Mouse (Mus musculus): ENCODE results near the gene Ppp1cc. TPM values are rescaled to one million over a fixed set of nuclear protein-coding genes. Genes with fewer than 3 reads are reported as not detected.

Gene Ppp1cc
- polyA plus RNA-seq, 1 experiment from 2014 or later = 311 TPM

DNA sequence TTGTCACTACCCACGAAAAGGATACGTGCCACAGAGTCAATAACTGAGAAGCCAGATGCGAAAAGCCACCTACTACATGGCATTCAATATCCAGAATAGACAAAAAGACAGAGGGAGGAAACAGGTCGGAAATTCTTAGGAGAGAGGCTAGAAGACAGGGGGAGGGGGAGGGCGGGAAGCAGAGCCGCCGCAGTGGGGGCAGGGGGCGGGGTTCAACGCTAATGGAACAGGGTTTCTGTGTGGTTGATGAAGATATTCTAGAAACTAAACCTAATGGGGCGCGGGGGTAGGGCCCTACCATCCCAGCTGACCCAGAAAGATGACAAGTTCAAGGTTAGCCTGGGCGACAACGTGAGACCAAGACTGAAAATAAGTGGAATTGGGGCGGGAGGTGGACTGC is 4.1 kb upstream of the Ppp1cc start:
- peak; percentile 42 for DNase-seq (ENCODE audit: low spot score)
- no peak for ATAC-seq (replicated peaks; ENCODE audit: insufficient number of reproducible peaks, low FRiP score, low TSS enrichment, low read depth)

DNA sequence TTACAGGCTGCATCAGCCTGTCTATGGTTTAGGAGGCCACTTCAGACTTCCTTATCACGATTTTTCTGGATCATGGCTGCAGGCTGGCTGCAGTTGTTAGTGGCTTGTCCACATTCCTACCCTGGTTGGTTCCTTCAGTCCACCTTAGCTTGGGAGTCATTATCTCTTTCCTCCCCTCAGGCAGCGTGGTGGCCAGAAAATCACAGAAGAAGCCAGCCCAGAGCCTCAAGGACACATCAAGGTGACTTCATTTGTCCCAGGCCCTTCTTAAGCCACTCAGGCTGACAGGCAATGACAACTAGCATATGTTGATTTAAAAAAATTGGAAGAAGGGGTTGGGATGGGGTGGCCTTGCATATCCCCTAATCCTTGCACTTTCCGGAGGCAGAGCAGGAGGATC is 3.3 kb upstream of the Ppp1cc start:
- no peak overlapping the region for H3K4me2 ChIP-seq (ENCODE audit: low read depth, low read length)
- ATAC-seq (replicated peaks; ENCODE audit: insufficient number of reproducible peaks, low FRiP score, low TSS enrichment, low read depth) (no peak), DNase-seq (ENCODE audit: low spot score) (no peak)
- H3K9me3 ChIP-seq (replicated peaks; ENCODE audit: control insufficient read depth, low read length) = no peaks in the 10 kb centered on the region
- no peak overlapping the region for H3K27ac ChIP-seq (replicated peaks; ENCODE audit: low read depth, low read length)
- H3K4me3 ChIP-seq (ENCODE audit: low read depth, low read length) = no peak overlapping the region
- no peak overlapping the region for H3K9ac ChIP-seq (replicated peaks; ENCODE audit: low read length)
- 67% methylated on average over 3 of the region's 3 CpGs for WGBS
- H3K27me3 ChIP-seq (ENCODE audit: control insufficient read depth, insufficient read depth, low read length) = no peaks in the 10 kb centered on the region
- H3K4me1 ChIP-seq (ENCODE audit: control insufficient read depth, insufficient read depth, low read length) = no peaks in the 10 kb centered on the region
- no peaks in the 10 kb centered on the region for H3K36me3 ChIP-seq (replicated peaks; ENCODE audit: control insufficient read depth, insufficient read depth, low read depth, low read length)

More for the DNA sequence above, 4.1 kb upstream of the Ppp1cc start:
- Histone ChIP-seq H3K4me3 (ENCODE audit: low read depth, low read length) (no peak overlapping the region), H3K4me2 (ENCODE audit: low read depth, low read length) (no peak overlapping the region), H3K9me3 (replicated peaks; ENCODE audit: control insufficient read depth, low read length) (no peaks in the 10 kb centered on the region), H3K9ac (replicated peaks; ENCODE audit: low read length) (no peak overlapping the region), H3K27me3 (ENCODE audit: control insufficient read depth, insufficient read depth, low read length) (no peaks in the 10 kb centered on the region), H3K36me3 (replicated peaks; ENCODE audit: control insufficient read depth, insufficient read depth, low read depth, low read length) (no peaks in the 10 kb centered on the region), H3K4me1 (ENCODE audit: control insufficient read depth, insufficient read depth, low read length) (no peaks in the 10 kb centered on the region), H3K27ac (replicated peaks; ENCODE audit: low read depth, low read length) (no peak overlapping the region)
- 32% methylated on average over 11 of the region's 14 CpGs for WGBS

DNA sequence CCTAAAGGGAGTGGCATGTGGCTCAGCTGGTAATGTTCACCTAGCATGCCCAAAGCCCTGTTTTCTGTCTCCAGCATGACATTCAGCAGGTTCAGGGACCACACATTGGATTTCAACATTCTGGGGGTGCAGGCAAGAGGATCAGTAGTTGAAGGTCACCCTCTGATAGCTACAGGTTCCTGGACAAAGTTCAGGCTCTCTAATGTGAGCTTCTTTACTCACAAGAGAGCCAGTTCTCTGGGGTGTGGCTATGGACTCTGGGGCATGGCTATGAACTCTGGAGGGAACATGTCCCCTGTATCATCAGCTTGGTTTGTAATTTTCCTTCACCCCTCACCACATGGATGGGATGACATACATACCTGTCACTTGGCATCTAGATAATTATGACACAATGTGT is 2.5 kb upstream of the Ppp1cc start:
- Histone ChIP-seq H3K4me1 (ENCODE audit: control insufficient read depth, insufficient read depth, low read length) (no peaks in the 10 kb centered on the region), H3K9ac (replicated peaks; ENCODE audit: low read length) (no peak overlapping the region), H3K4me2 (ENCODE audit: low read depth, low read length) (no peak overlapping the region), H3K36me3 (replicated peaks; ENCODE audit: control insufficient read depth, insufficient read depth, low read depth, low read length) (no peaks in the 10 kb centered on the region), H3K9me3 (replicated peaks; ENCODE audit: control insufficient read depth, low read length) (no peaks in the 10 kb centered on the region), H3K27ac (replicated peaks; ENCODE audit: low read depth, low read length) (no peak overlapping the region), H3K4me3 (ENCODE audit: low read depth, low read length) (no peak overlapping the region), H3K27me3 (ENCODE audit: control insufficient read depth, insufficient read depth, low read length) (no peaks in the 10 kb centered on the region)
- ATAC-seq (replicated peaks; ENCODE audit: insufficient number of reproducible peaks, low FRiP score, low TSS enrichment, low read depth) (no peak), DNase-seq (ENCODE audit: low spot score) (no peak)

DNA sequence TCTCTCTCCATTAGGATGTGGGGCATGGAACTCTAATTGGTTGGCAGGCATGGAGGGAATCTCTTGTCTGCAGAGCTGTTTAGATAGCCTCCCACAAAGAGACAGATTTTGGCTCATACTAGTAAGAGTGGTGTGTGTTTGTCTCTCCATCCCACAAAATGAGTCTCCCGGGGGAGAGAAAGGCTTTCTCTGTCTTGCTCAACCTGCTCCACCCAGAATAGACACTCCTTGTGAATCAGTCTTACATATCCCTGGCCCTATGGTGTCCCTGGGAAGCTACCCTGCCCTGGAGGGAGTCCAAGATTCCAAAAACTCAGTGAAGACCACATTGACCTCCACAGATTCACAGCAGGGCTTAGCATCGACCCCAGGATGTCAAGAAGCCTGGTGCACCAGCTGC is 1.6 kb upstream of the Ppp1cc start:
- H3K36me3 ChIP-seq (replicated peaks; ENCODE audit: control insufficient read depth, insufficient read depth, low read depth, low read length) = no peaks in the 10 kb centered on the region; the same call in 1 of the 2 replicates
- 76% methylated on average over 2 of the region's 2 CpGs for WGBS
- no peak overlapping the region for H3K4me2 ChIP-seq (ENCODE audit: low read depth, low read length)
- no peaks in the 10 kb centered on the region for H3K27me3 ChIP-seq (ENCODE audit: control insufficient read depth, insufficient read depth, low read length)
- no peaks in the 10 kb centered on the region for H3K9me3 ChIP-seq (replicated peaks; ENCODE audit: control insufficient read depth, low read length)
- ATAC-seq (replicated peaks; ENCODE audit: insufficient number of reproducible peaks, low FRiP score, low TSS enrichment, low read depth) = no peak
- DNase-seq (ENCODE audit: low spot score) = no peak
- H3K4me3 ChIP-seq (ENCODE audit: low read depth, low read length) = no peak overlapping the region
- no peak overlapping the region for H3K27ac ChIP-seq (replicated peaks; ENCODE audit: low read depth, low read length)
- H3K9ac ChIP-seq (replicated peaks; ENCODE audit: low read length) = no peak overlapping the region
- peaks cover under 1% of the 10 kb centered on the region; the same call in 1 of the 2 replicates for H3K4me1 ChIP-seq (ENCODE audit: control insufficient read depth, insufficient read depth, low read length)

DNA sequence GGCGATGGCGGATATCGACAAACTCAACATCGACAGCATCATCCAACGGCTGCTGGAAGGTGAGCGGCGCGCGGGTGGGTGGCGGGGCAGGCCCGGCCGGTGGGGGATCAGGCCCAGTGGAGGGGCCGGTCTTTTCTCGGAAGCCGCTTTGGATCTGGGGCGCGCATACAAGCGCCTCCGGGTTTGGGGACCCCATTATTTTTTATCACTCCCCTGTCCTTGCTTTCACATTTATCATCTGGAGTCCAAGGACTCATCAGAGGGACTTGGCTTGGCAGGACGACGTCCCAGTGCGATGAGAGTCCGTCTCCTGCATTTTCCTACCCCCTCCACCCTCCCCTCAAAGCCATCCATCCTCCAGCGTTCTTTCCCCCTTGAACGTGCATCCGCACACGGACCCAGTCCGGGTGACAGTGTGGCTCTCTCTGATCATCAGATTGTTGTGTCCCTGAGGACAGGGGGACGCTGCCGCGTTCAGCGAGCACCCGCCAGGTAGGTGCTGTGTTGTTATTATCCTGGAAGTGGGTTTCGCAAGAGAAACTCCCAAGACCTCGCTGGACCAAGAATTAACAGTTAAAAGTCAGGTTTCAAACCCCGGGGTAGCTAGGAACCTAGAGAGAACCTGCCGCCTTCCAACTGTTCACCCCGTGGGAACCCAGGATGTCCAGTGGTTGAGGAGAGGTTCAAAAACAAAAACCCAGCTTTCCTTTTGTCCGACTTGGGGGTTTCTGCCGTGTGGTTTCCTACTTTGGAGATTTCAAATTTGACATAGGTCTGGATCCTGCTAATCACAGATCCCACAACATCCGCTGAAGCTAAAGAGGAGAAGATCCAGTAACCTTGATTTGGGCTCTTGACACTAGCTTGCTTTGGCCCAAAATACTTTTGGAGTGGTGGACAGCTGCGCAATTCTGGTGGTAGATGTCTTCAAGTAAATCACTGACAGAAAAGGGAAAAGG is 758 bp downstream of the Ppp1cc start:
- H3K27ac ChIP-seq (replicated peaks; ENCODE audit: low read depth, low read length) = peak overlapping the region; percentile 64
- H3K36me3 ChIP-seq (replicated peaks; ENCODE audit: control insufficient read depth, insufficient read depth, low read depth, low read length) = no peaks in the 10 kb centered on the region; the same call in 1 of the 2 replicates
- DNase-seq (ENCODE audit: low spot score) (no peak), ATAC-seq (replicated peaks; ENCODE audit: insufficient number of reproducible peaks, low FRiP score, low TSS enrichment, low read depth) (peak; percentile 6; the same call in 1 of the 2 replicates)
- H3K4me1 ChIP-seq (ENCODE audit: control insufficient read depth, insufficient read depth, low read length) = peaks cover 3% of the 10 kb centered on the region; the same call in 1 of the 2 replicates
- H3K4me2 ChIP-seq (ENCODE audit: low read depth, low read length) = peak overlapping the region; percentile 42
- no peaks in the 10 kb centered on the region for H3K27me3 ChIP-seq (ENCODE audit: control insufficient read depth, insufficient read depth, low read length)
- H3K9ac ChIP-seq (replicated peaks; ENCODE audit: low read length) = peak overlapping the region; percentile 96
- H3K9me3 ChIP-seq (replicated peaks; ENCODE audit: control insufficient read depth, low read length) = no peaks in the 10 kb centered on the region
- WGBS = 3% methylated on average over 39 of the region's 42 CpGs
- H3K4me3 ChIP-seq (ENCODE audit: low read depth, low read length) = peak overlapping the region; percentile 96

DNA sequence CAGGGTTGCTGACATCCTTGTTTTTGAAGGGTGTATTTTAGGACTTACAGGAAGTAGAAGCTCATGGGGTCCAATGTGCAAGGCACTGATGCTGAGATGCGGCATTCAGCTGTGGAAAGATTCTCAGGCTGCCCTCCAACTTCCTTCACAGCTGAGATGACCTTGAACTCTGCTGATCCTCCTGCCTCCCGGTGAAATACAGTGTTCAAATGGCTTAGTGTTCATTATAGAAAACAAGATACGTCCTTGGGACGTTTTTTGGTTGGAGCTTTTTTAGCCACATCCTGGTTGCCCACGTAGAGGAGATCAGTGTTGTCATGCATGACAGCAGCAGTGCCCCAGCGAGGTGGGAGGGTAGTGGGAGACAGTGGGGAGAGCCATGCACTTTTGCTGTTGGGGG is 5.1 kb downstream of the Ppp1cc start:
- Histone ChIP-seq H3K4me2 (ENCODE audit: low read depth, low read length) (no peak overlapping the region), H3K9me3 (replicated peaks; ENCODE audit: control insufficient read depth, low read length) (no peaks in the 10 kb centered on the region), H3K4me3 (ENCODE audit: low read depth, low read length) (no peak overlapping the region), H3K27me3 (ENCODE audit: control insufficient read depth, insufficient read depth, low read length) (no peaks in the 10 kb centered on the region), H3K9ac (replicated peaks; ENCODE audit: low read length) (no peak overlapping the region), H3K27ac (replicated peaks; ENCODE audit: low read depth, low read length) (no peak overlapping the region), H3K4me1 (ENCODE audit: control insufficient read depth, insufficient read depth, low read length) (peaks cover 7% of the 10 kb centered on the region), H3K36me3 (replicated peaks; ENCODE audit: control insufficient read depth, insufficient read depth, low read depth, low read length) (peaks cover 4% of the 10 kb centered on the region)
- ATAC-seq (replicated peaks; ENCODE audit: insufficient number of reproducible peaks, low FRiP score, low TSS enrichment, low read depth) = no peak
- no peak for DNase-seq (ENCODE audit: low spot score)
- WGBS = 65% methylated on average over 6 of the region's 6 CpGs

DNA sequence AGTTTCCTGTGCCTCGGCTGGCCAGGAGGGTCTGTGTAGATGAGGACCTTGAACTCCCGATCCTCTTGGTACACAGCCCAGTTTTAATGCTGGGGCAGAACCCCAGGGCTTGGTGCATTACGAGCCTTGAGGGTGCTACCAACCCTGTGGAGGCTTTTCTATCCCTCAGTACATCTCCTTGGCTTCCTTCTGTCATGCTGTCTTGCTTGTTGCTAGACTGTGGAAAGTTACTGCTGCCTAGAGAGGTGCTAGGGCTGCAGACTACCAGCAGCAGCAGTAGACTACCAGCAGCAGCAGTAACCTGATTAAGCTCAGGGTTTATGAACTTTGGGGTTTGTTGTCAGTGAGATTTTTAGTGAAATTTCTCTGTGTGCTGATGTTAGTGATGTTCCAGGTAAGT is 5.9 kb downstream of the Ppp1cc start:
- Histone ChIP-seq H3K27ac (replicated peaks; ENCODE audit: low read depth, low read length) (no peak overlapping the region), H3K9me3 (replicated peaks; ENCODE audit: control insufficient read depth, low read length) (no peaks in the 10 kb centered on the region), H3K4me2 (ENCODE audit: low read depth, low read length) (no peak overlapping the region), H3K9ac (replicated peaks; ENCODE audit: low read length) (no peak overlapping the region), H3K4me3 (ENCODE audit: low read depth, low read length) (no peak overlapping the region), H3K36me3 (replicated peaks; ENCODE audit: control insufficient read depth, insufficient read depth, low read depth, low read length) (peaks cover 5% of the 10 kb centered on the region), H3K27me3 (ENCODE audit: control insufficient read depth, insufficient read depth, low read length) (no peaks in the 10 kb centered on the region), H3K4me1 (ENCODE audit: control insufficient read depth, insufficient read depth, low read length) (peaks cover 7% of the 10 kb centered on the region)
- WGBS = 86% methylated on average over 3 of the region's 3 CpGs
- ATAC-seq (replicated peaks; ENCODE audit: insufficient number of reproducible peaks, low FRiP score, low TSS enrichment, low read depth) (no peak), DNase-seq (ENCODE audit: low spot score) (no peak)

DNA sequence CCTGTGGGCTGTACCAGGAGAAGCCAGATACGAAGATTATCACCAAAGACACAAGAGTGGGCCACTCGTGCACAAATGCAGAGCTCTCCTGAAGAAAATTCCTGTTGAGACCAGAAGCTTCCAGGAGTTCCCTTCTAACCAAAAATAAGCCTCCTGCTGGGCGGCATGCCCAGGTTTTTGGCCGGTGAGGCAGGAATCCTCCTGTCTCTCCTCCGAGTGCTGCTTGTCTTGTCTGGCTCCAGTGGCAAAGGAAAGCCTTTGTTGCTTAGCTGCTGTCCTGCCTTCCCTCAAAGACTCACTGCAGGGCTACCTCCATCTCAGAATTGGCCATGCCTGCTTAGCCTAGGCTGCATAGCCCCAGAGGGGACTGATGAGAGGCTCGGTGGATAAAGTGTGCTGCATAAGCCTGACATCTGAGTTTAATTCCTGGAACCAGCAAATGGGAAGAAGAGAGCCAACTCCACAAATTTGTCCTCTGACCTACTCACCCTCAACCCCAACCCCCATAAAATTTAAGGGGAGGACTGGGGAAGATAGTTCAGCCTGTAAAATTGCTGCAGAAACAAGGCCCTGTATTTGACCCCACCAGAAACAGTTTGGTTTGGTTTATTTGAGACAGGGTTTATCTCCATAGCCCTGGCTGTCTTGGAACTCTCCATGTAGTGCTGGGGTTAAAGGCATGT is 7.3 kb downstream of the Ppp1cc start:
- ATAC-seq (replicated peaks; ENCODE audit: insufficient number of reproducible peaks, low FRiP score, low TSS enrichment, low read depth) (no peak), DNase-seq (ENCODE audit: low spot score) (no peak)
- WGBS = 68% methylated on average over 6 of the region's 6 CpGs
- no peak overlapping the region for H3K4me3 ChIP-seq (ENCODE audit: low read depth, low read length)
- no peak overlapping the region for H3K9ac ChIP-seq (replicated peaks; ENCODE audit: low read length)
- no peaks in the 10 kb centered on the region for H3K9me3 ChIP-seq (replicated peaks; ENCODE audit: control insufficient read depth, low read length)
- no peak overlapping the region for H3K27ac ChIP-seq (replicated peaks; ENCODE audit: low read depth, low read length)
- H3K27me3 ChIP-seq (ENCODE audit: control insufficient read depth, insufficient read depth, low read length) = no peaks in the 10 kb centered on the region
- H3K36me3 ChIP-seq (replicated peaks; ENCODE audit: control insufficient read depth, insufficient read depth, low read depth, low read length) = peaks cover 10% of the 10 kb centered on the region
- H3K4me2 ChIP-seq (ENCODE audit: low read depth, low read length) = no peak overlapping the region
- peaks cover 7% of the 10 kb centered on the region for H3K4me1 ChIP-seq (ENCODE audit: control insufficient read depth, insufficient read depth, low read length)

Measured in embryonic facial prominence, embryonic 11.5 days (tissue).